Mouse (Mus musculus) layer of hippocampus, adult 9-11 months (tissue): ENCODE results near the gene Zfp282.
"Not testable (repeated sequence)": the region's sequence is repeated elsewhere in the genome, so short reads cannot be mapped to it uniquely, and the experiment has no call there.

Experiments
- DNase-seq: peaks from one replicate; pipeline ENCODE4 v3.0.0; 2022

Gene Zfp282

GRCm38 (mm10) chr6:47877058-47877457 lies at the start of gene Zfp282:
Zfp282 (plus strand) TSS chr6:47877204.
- no peak for DNase-seq

DNA sequence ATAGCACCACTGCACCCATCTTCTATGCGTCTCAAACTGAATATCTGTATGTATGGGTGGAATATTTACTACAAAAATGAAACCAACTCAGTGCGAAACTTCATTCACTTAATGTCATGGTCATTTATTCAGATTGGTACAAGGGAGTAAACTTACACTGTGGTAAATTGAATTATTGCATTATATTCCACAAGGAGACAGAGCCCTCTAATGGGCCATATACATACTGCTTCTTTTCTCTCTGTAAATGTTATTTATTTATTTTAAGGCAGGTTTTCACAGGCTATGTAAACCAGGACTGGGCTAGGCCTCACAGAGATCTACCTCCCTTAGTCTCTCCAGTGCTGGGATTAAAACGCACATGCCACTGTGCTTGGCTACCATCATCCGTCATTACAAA lies 49.5 kb upstream of the Zfp282 start:
- DNase-seq = no peak

- DNase-seq = no peak
Observed at GRCm38 (mm10) chr6:47828950-47829349, 48.1 kb upstream of the Zfp282 start.

DNA sequence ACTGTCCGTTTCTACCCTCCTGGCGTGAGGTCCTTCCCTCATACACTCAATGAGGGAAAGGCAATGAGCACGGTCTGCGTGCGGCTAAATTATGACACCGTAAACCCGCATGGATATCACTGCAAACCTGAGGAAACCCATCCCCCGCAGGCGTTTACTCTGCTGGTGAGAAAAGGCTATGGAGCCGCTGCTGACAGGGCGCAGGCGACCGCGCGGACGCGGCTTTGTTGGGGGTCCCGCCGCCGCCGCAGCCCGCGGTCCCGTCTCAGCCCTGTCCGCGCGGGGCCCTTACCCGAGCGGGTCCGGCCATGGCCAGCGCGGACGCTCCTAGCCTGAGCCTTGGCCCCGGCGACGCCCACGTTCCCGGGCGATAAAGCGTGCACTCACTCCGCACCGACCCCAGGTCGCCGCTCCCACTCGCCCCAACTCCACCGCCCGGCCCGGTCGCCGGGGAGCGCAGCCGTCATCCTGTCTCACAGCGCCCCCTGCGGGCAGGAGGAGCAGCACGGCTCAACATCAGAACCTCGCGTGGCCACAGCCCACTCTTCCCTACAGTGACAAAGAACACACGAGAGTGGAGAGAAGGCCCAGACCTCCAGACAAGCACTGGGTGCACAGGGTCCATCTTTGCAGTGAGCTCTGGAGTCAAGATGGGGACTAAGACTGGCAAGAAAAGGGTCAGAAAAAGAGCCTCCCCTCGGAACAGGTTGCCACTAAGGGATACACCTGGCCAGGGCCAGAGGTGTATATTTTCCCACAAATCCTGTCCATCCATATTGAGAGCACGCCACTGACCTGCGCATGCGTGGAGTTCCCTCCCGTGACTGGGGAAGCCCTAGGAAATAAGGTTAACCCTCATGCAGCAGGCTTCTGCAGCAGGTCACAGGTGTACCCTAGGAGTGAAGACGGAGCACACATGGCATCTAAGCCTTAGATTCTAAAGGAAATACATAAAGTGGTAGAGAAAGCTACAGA lies 46.6 kb upstream of the Zfp282 start, which contains the start of gene Zfp786:
Gene Zfp786, minus strand, starts transcription at position 764 of the 975 bp plus-strand sequence.
- DNase-seq = peak; percentile 89

- DNase-seq = no peak
Observed at GRCm38 (mm10) chr6:47832220-47832619, 44.8 kb upstream of the Zfp282 start.

- DNase-seq = peak; percentile 94
Observed at GRCm38 (mm10) chr6:47835482-47835983, 41.5 kb upstream of the Zfp282 start, which contains the start of gene Zfp398. Zfp398 (plus strand) TSS chr6:47835661.

DNA sequence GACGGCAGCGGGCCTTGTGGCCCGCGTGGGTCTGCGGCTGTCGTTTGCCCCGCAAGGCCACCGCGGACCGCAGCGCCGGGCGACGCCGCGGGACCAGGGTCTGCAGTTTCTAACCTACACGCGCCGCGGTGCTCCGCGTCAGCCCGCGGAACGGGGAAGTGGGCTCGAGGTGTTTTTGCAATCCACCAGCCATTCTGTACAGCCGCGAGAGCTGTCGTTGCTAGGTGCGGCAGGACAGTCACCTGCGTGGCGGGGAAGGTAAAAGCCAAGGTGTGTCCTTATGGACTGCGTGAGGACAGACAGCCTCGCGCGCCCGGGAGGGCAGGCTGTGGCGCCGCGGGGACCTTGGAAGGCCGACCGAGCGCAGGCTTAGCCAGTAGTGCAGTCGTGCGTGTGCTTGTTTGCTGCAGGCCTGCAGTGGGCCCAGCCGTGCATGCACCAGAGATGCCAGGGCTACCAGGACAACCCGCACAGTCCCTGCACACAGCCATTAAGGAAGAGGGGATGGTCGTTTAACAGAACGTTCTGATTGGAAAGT lies 41.0 kb upstream of the Zfp282 start:
- peak; percentile 28 for DNase-seq

GRCm38 (mm10) chr6:47837630-47838029 lies 39.4 kb upstream of the Zfp282 start:
- DNase-seq = no peak

GRCm38 (mm10) chr6:47841077-47841476 lies 35.9 kb upstream of the Zfp282 start:
- DNase-seq = no peak

- no peak for DNase-seq
Observed at GRCm38 (mm10) chr6:47841831-47842230, 35.2 kb upstream of the Zfp282 start.

- DNase-seq = no peak
Observed at GRCm38 (mm10) chr6:47842337-47842736, 34.7 kb upstream of the Zfp282 start.

GRCm38 (mm10) chr6:47845779-47846178 lies 31.2 kb upstream of the Zfp282 start:
- DNase-seq = no peak

GRCm38 (mm10) chr6:47857241-47857640 lies 19.8 kb upstream of the Zfp282 start:
- no peak for DNase-seq

DNA sequence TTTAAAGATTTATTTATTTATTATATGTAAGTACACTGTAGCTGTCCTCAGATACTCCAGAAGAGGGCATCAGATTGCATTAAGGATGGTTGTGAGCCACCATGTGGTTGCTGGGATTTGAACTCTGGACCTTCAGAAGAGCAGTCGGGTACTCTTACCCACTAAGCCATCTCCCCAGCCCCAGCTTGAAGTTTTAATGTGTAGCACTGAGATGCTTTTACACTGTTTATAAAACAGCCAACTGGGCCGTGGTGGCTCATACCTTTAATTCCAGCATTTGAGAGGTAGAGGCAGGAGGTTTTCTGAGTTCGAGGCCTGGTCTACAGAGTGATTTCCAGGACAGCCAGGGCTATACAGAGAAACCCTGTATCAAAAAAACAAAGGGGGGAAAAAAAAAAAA lies 19.3 kb upstream of the Zfp282 start:
- not testable (repeated sequence) for DNase-seq

DNA sequence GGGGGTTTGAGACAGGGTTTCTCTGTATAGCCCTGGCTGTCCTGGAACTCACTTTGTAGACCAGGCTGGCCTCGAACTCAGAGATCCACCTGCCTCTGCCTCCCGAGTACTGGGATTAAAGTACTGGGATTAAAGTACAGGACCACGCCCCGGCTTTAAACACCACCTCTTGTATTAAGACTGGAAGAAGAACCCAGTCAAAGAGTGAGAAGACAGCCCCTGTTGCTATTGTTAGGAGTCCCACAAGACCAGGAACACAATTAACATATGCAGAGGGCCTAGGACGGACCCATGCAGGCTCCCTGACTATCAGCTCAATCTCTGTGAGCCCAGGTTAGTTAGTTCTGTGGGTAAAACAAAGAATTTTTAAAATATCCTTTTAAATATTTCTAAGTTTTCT lies 4.7 kb upstream of the Zfp282 start:
- DNase-seq = no peak

GRCm38 (mm10) chr6:47877461-47878132 lies 593 bp downstream of the Zfp282 start:
- DNase-seq = peak; percentile 90

GRCm38 (mm10) chr6:47878133-47878514 lies 1.1 kb downstream of the Zfp282 start:
- DNase-seq = no peak

DNA sequence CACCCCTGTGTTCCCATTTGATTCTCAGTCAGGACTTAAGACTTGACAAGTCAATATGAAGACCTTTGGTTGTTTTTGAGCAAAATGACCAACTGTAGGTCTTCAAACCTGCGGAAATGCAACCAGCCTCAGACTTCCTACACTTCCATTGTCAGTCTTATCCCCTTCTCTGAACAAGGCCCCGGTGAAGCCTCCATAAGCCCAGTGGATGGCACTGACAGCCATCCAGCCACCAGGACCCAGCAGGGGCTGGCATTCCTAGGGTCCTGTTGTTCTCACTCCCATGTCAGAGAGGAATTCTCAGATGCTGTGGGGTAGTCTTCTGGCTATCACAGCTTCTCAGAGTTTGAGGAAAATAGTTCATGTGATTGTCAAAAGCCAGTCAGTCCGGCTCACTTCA lies 1.6 kb downstream of the Zfp282 start:
- DNase-seq = no peak

DNA sequence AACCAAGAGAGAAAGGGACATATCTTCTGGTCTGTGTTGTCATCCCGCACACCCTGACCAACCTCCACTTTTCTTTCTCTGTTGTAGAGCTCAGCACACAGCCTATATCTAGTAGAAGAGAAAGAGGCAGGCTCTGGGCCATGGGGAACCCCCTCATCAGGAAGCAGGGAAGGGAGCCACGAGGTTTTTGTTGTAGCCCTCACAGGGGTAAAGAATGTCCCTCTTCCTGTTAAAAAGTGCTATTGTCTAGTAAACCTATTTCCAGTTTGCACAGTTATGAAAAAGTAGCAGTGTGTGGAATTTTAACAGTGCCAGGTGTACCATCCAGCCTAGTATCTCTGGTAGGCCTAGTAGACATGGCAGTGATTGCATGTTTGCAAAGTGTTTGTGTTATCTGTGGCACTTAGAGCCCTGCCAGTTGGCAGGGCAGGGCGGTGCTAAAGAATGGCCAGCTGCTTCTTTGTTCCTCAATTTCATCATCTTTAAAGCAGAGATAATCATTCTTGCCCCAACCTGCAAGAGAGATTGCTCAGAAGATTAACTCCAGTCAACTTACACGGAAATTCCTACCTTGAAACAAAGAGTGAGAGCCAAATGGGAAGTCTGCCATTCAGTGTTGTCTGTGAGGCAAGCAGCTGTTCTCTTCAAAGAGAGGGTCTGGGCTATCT lies 2.2 kb downstream of the Zfp282 start:
- no peak for DNase-seq

GRCm38 (mm10) chr6:47880166-47880565 lies 3.2 kb downstream of the Zfp282 start:
- no peak for DNase-seq

DNA sequence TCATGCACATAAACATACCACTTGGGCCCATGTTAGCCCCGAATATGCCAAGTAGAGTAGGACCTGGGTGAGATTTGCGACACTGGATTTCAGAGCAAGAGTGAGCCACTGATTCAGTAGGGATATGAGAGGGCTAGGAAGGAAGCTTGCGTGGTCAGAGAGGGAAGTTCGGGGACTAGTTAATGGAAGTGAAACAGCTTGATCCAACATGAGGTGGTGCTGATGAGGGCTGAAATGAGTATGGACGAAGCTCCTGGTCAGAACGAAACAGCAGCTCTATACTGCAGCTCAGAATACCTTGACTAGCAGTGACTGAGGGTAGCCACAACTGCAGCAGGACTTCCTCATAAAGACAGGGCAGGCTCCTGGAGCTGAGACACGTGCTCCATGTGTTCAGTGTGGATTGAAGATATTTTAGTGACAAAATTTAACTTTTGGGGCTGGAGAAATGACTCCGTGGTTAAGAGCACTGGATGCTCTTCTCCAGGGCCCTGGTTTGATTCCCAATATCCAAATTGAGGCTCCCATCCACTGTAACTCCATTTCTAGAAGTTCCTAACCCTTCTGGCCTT lies 11.9 kb downstream of the Zfp282 start:
- no peak for DNase-seq

DNA sequence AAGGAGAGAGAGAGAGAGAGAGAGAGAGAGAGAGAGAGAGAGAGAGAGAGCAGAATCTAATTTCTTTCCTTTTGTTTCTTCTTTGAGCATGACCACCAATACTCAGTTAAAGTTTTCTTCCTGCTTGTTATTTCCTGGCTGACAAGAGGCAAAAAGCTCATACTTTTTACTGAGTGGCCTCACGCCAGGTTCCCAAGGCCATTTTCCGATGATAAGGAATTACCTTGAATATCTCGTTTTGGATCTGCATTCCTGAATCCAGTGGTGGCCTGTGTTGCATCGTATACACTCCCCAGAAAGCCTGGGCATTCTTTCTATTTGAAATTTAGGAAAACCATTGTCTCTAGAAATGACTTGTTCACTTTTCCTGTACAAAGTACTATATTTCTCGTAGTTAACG lies 22.4 kb downstream of the Zfp282 start:
- no peak for DNase-seq
